Mouse (Mus musculus): ENCODE data around the gene Psmb7. TPM values are rescaled to one million over a fixed set of nuclear protein-coding genes. Genes with fewer than 3 reads are reported as not detected.

Psmb7 gene
- total RNA-seq, 1 experiment from 2014 or later, result 199 TPM

DNA sequence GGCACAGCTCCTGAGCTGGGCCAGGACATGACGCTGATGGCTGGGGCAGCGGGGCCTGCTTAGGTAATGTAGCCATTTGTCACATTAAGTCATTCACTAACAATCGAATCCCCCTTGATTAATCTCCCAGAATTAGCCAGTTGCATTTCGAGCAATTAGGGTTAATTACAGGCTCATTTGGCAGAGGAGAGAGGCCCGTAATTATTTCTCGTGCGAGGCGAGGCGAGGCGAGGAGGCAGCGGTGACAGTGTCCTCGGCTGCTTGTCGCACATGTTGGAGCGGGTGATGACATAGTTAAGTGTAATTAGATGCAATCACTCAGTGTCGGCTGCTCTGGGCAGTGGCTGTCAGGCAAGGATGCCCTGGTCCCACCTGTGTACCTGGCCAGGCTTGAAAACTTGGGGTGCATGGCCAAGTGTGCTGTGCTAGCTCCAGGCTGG lies 91.9 kb downstream of the Psmb7 start:
- no peak for ATAC-seq (replicated peaks; ENCODE audit: low read depth, poor library complexity, severe bottlenecking)

GRCm38 (mm10) chr2:38547793-38548517 lies 95.9 kb downstream of the Psmb7 start:
- no peak for ATAC-seq (replicated peaks; ENCODE audit: low read depth, poor library complexity, severe bottlenecking)

DNA sequence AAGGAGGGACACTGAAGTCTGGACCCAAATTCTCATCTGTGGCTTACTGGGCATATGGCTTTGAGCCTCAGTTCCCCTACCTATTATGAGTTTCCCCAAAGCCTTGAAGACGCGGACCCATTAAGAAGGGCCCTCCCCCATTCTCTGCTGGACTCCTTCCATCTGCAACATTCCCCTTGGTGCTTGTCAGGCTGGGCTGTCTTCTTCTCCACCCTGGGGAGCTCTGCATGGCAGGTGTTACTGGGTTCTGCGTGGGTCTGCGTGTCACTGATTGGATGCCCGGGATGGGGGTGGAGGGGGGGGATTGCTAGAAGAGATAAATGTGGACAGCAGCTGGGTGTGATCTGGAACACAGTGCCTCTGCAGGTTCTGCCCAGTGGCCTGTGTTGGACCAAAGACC lies 97.1 kb downstream of the Psmb7 start:
- no peak for ATAC-seq (replicated peaks; ENCODE audit: low read depth, poor library complexity, severe bottlenecking)

- ATAC-seq (replicated peaks; ENCODE audit: low read depth, poor library complexity, severe bottlenecking), result no peak
These were observed 97.7 kb downstream of the Psmb7 start for GRCm38 (mm10) chr2:38546222-38546621.

- ATAC-seq (replicated peaks; ENCODE audit: low read depth, poor library complexity, severe bottlenecking), result no peak
These were observed 98.2 kb downstream of the Psmb7 start for GRCm38 (mm10) chr2:38545706-38546105.

- peak; percentile 73 for ATAC-seq (replicated peaks; ENCODE audit: low read depth, poor library complexity, severe bottlenecking)
These were observed 98.9 kb downstream of the Psmb7 start for GRCm38 (mm10) chr2:38544982-38545381.

DNA sequence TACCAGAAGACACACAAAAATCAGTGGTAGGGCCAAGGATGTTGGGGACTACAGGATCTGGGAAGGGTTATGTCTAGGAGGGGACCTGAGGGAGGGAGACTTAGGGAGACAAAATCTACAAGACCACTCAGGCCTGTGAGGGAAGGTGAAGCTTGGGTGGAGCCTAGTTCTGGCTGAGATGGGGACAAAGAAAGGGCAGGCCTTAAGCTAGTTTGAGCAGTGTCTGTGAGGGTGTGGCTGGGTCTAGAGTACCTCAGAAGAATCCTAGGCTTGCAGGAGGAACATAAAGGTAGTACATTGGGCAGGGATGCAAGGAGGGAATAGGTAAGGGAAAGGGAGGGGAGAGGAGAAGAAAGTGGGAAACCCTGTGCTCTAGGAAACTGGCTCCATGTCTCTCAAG lies 99.5 kb downstream of the Psmb7 start:
- no peak for ATAC-seq (replicated peaks; ENCODE audit: low read depth, poor library complexity, severe bottlenecking)

GRCm38 (mm10) chr2:38543158-38543557 lies 100.7 kb downstream of the Psmb7 start:
- no peak for ATAC-seq (replicated peaks; ENCODE audit: low read depth, poor library complexity, severe bottlenecking)

GRCm38 (mm10) chr2:38542366-38542765 lies 101.5 kb downstream of the Psmb7 start:
- no peak for ATAC-seq (replicated peaks; ENCODE audit: low read depth, poor library complexity, severe bottlenecking)

- 0 out of 2 replicates have a peak, but pooled peaks have one; percentile 34 for ATAC-seq (replicated peaks; ENCODE audit: low read depth, poor library complexity, severe bottlenecking)
These were observed 102.3 kb downstream of the Psmb7 start for GRCm38 (mm10) chr2:38541570-38541969.

GRCm38 (mm10) chr2:38541101-38541500 lies 102.8 kb downstream of the Psmb7 start:
- ATAC-seq (replicated peaks; ENCODE audit: low read depth, poor library complexity, severe bottlenecking), result no peak

- no peak for ATAC-seq (replicated peaks; ENCODE audit: low read depth, poor library complexity, severe bottlenecking)
These were observed 103.2 kb downstream of the Psmb7 start for GRCm38 (mm10) chr2:38540666-38541065.

DNA sequence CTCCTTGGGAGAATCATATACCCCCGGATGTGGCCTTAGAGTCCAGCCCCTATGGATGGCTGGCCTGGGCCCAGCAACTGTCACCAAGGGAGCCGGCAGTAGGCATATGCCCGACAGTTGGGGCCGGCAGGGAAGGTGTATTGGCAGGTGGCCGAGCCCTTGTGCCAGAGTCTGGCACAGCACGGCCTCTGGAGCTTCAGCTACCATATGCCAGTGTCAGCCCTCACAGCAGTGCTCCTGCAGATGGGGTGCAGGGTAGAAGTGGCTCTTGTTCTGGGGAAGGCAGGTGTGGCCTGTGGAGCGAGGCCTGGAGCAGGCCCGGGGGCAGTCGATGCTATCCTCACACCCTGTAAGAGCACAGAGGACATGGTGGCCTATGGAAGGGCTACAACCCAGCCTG lies 104.2 kb downstream of the Psmb7 start:
- ATAC-seq (replicated peaks; ENCODE audit: low read depth, poor library complexity, severe bottlenecking), result no peak

Other genes starting within 250 kb of the Psmb7 start
- 5.4 and 7.2 TPM in 2 replicates for gene Nek6, start 132.4 kb downstream of the Psmb7 start, total RNA-seq (2017)
- gene Nr5a1, start 70.5 kb upstream of the Psmb7 start, total RNA-seq (2017), result not detected in 2 replicates